Mouse (Mus musculus) stomach, embryonic 15.5 days (tissue): Measurements from ENCODE around the gene Rec8. TPM values are rescaled to one million over a fixed set of nuclear protein-coding genes. Genes with fewer than 3 reads are reported as not detected.
A peak's percentile ranks its signal among the peaks of the same experiment; 100 is the strongest.

Experiments used
- ATAC-seq: fragments of 200-750 bp; cut with Nextera tagmentation; 2 replicates; pipeline ENCODE4 v1.8.0; 2017; ENCODE audit warnings: low read depth, moderate number of reproducible peaks, moderate TSS enrichment; ENCODE audit not compliant: insufficient read depth, low FRiP score
- H3K27ac ChIP-seq: fragments of 300-500 bp; sonication (generic); 2 replicates; pipeline ENCODE4 v1.5.1; 2015; ENCODE audit warnings: mild to moderate bottlenecking, inconsistent platforms
- H3K27me3 ChIP-seq: fragments of 300-500 bp; sonication (generic); replicated peaks from 2 replicates; pipeline ENCODE4 v1.6.1; 2015; ENCODE audit warnings: inconsistent platforms
- H3K36me3 ChIP-seq: fragments of 300-500 bp; sonication (generic); 2 replicates; pipeline ENCODE4 v1.6.1; 2015; ENCODE audit warnings: inconsistent platforms
- H3K4me1 ChIP-seq: fragments of 300-500 bp; sonication (generic); 2 replicates; pipeline ENCODE4 v1.6.1; 2015; ENCODE audit warnings: inconsistent platforms
- H3K4me2 ChIP-seq: fragments of 300-500 bp; sonication (generic); 2 replicates; pipeline ENCODE4 v1.6.1; 2015; ENCODE audit warnings: mild to moderate bottlenecking, inconsistent platforms
- H3K4me3 ChIP-seq: fragments of 300-500 bp; sonication (generic); replicated peaks from 2 replicates; pipeline ENCODE4 v1.5.1; 2015; ENCODE audit warnings: inconsistent platforms
- H3K9ac ChIP-seq: fragments of 300-500 bp; sonication (generic); 2 replicates; pipeline ENCODE4 v1.6.1; 2015; ENCODE audit warnings: inconsistent platforms
- H3K9me3 ChIP-seq: fragments of 300-500 bp; sonication (generic); 2 replicates; pipeline ENCODE4 v1.6.1; 2016; ENCODE audit warnings: inconsistent platforms
- WGBS: fragments of 180-500 bp; shearing (Covaris S2); methylation state at CpG from one replicate; pipeline ENCODE4 v1.1.7; 2015; 5-methylcytosine and 5-hydroxymethylcytosine counted together
- polyA plus RNA-seq: library from polyadenylated mRNA; unstranded; fragments of >200 nt; fragmentation: Nextera tagmentation; extraction: Ambion mirVana; gene quantifications from 2 replicates; pipeline ENCODE4 v1.2.1, GENCODE M21; 2015

Rec8 gene
- polyA plus RNA-seq, 1 experiment from 2014 or later: 9.2 TPM

GRCm38 (mm10) chr14:55616844-55617243 is 993 bp upstream of the Rec8 start:
- H3K4me3 ChIP-seq: no peak overlapping the region
- 83% methylated on average over 2 of the region's 2 CpGs for WGBS
- no peak overlapping the region for H3K4me2 ChIP-seq
- H3K36me3 ChIP-seq: no peaks in the 10 kb centered on the region
- H3K9me3 ChIP-seq: no peaks in the 10 kb centered on the region
- no peak overlapping the region for H3K27ac ChIP-seq
- H3K27me3 ChIP-seq: no peaks in the 10 kb centered on the region
- no peak overlapping the region for H3K9ac ChIP-seq
- ATAC-seq: no peak
- H3K4me1 ChIP-seq: peaks cover 10% of the 10 kb centered on the region

GRCm38 (mm10) chr14:55618486-55619195 is 804 bp downstream of the Rec8 start:
- H3K27ac ChIP-seq: no peak overlapping the region
- 32% methylated on average over 22 of the region's 22 CpGs for WGBS
- no peaks in the 10 kb centered on the region for H3K9me3 ChIP-seq
- H3K9ac ChIP-seq: no peak overlapping the region
- no peaks in the 10 kb centered on the region for H3K27me3 ChIP-seq
- H3K36me3 ChIP-seq: no peaks in the 10 kb centered on the region
- peak overlapping the region; percentile 50 for H3K4me2 ChIP-seq
- peaks cover 10% of the 10 kb centered on the region for H3K4me1 ChIP-seq
- ATAC-seq: no peak
- peak overlapping the region; percentile 26 for H3K4me3 ChIP-seq

- H3K4me2 ChIP-seq: no peak overlapping the region
- H3K9ac ChIP-seq: no peak overlapping the region
- no peaks in the 10 kb centered on the region for H3K9me3 ChIP-seq
- no peaks in the 10 kb centered on the region for H3K27me3 ChIP-seq
- no peak for ATAC-seq
- no peak overlapping the region for H3K27ac ChIP-seq
- H3K4me3 ChIP-seq: no peak overlapping the region
- H3K36me3 ChIP-seq: peaks cover 71% of the 10 kb centered on the region
- 84% methylated on average over 27 of the region's 27 CpGs for WGBS
- H3K4me1 ChIP-seq: no peaks in the 10 kb centered on the region
Observed at GRCm38 (mm10) chr14:55628077-55628827, 10.4 kb downstream of the Rec8 start.

- Histone ChIP-seq H3K4me1 (peaks cover 4% of the 10 kb centered on the region; the same call in 1 of the 2 replicates), H3K36me3 (peaks cover 80% of the 10 kb centered on the region)
- no peak for ATAC-seq
Observed at GRCm38 (mm10) chr14:55629312-55629711, 11.5 kb downstream of the Rec8 start.

GRCm38 (mm10) chr14:55634874-55635522 is 17.2 kb downstream of the Rec8 start:
- no peaks in the 10 kb centered on the region for H3K27me3 ChIP-seq
- peak; percentile 20; the same call in 1 of the 2 replicates for ATAC-seq
- peak overlapping the region; percentile 83 for H3K4me2 ChIP-seq
- peak overlapping the region; percentile 74 for H3K4me3 ChIP-seq
- H3K4me1 ChIP-seq: peaks cover 9% of the 10 kb centered on the region; the same call in 1 of the 2 replicates
- whole genome bisulfite sequencing: 3% methylated on average over 23 of the region's 23 CpGs
- peak overlapping the region; percentile 67 for H3K27ac ChIP-seq
- H3K9me3 ChIP-seq: no peaks in the 10 kb centered on the region
- H3K9ac ChIP-seq: peak overlapping the region; percentile 49
- H3K36me3 ChIP-seq: peaks cover 58% of the 10 kb centered on the region

More at GRCm38 (mm10) chr14:55629312-55629711, 11.5 kb downstream of the Rec8 start:
- no peaks in the 10 kb centered on the region for H3K27me3 ChIP-seq
- H3K4me2 ChIP-seq: no peak overlapping the region
- WGBS: 61% methylated on average over 5 of the region's 5 CpGs
- H3K9me3 ChIP-seq: no peaks in the 10 kb centered on the region
- H3K27ac ChIP-seq: no peak overlapping the region
- no peak overlapping the region for H3K9ac ChIP-seq
- H3K4me3 ChIP-seq: no peak overlapping the region

- Histone ChIP-seq H3K9me3 (no peaks in the 10 kb centered on the region), H3K4me1 (peaks cover 9% of the 10 kb centered on the region; the same call in 1 of the 2 replicates), H3K27me3 (no peaks in the 10 kb centered on the region), H3K36me3 (peaks cover 57% of the 10 kb centered on the region), H3K27ac (peak within 1 kb of the TSS; percentile 67), H3K4me2 (peak within 1 kb of the TSS; percentile 83), H3K9ac (peak within 1 kb of the TSS; percentile 49), H3K4me3 (peak within 1 kb of the TSS; percentile 74)
- peak; percentile 85 for ATAC-seq
- WGBS: 1% methylated on average over 33 of the region's 33 CpGs
Observed at GRCm38 (mm10) chr14:55635523-55636007, 17.7 kb downstream of the Rec8 start, which contains the start of gene Ipo4. Gene Ipo4 (minus strand): TSS chr14:55635957.

- WGBS: 92% methylated on average over 9 of the region's 9 CpGs
- Histone ChIP-seq H3K27ac (no peak within 1 kb of the TSS), H3K4me1 (peaks cover 18% of the 10 kb centered on the region; the same call in 1 of the 2 replicates), H3K9me3 (no peaks in the 10 kb centered on the region), H3K36me3 (peaks cover 46% of the 10 kb centered on the region), H3K4me3 (no peak within 1 kb of the TSS), H3K9ac (no peak within 1 kb of the TSS), H3K4me2 (no peak within 1 kb of the TSS), H3K27me3 (no peaks in the 10 kb centered on the region)
- ATAC-seq: no peak
Observed at GRCm38 (mm10) chr14:55637795-55638194, 20.0 kb downstream of the Rec8 start, which contains the start of gene Gm49378. Gene Gm49378 (minus strand): TSS chr14:55637895.

GRCm38 (mm10) chr14:55640816-55641215 is 23.0 kb downstream of the Rec8 start:
- 96% methylated on average over 14 of the region's 14 CpGs for WGBS
- Histone ChIP-seq H3K27me3 (no peaks in the 10 kb centered on the region), H3K4me2 (no peak overlapping the region), H3K27ac (no peak overlapping the region), H3K9me3 (no peaks in the 10 kb centered on the region), H3K9ac (no peak overlapping the region), H3K4me3 (no peak overlapping the region), H3K36me3 (peaks cover 31% of the 10 kb centered on the region; the same call in 1 of the 2 replicates), H3K4me1 (peaks cover 20% of the 10 kb centered on the region)
- ATAC-seq: no peak

- Histone ChIP-seq H3K4me2 (no peak overlapping the region), H3K27me3 (no peaks in the 10 kb centered on the region), H3K27ac (no peak overlapping the region), H3K4me3 (no peak overlapping the region), H3K9me3 (no peaks in the 10 kb centered on the region), H3K36me3 (peaks cover 31% of the 10 kb centered on the region; the same call in 1 of the 2 replicates), H3K9ac (no peak overlapping the region), H3K4me1 (peaks cover 20% of the 10 kb centered on the region)
- WGBS: 92% methylated on average over 13 of the region's 13 CpGs
- ATAC-seq: no peak
Observed at GRCm38 (mm10) chr14:55641291-55641690, 23.5 kb downstream of the Rec8 start.

- WGBS: 19% methylated on average over 8 of the region's 8 CpGs
- Histone ChIP-seq H3K9ac (peak overlapping the region; percentile 99), H3K27ac (peak overlapping the region; percentile 96), H3K4me1 (peaks cover 20% of the 10 kb centered on the region), H3K4me2 (peak overlapping the region; percentile 74), H3K9me3 (no peaks in the 10 kb centered on the region), H3K27me3 (no peaks in the 10 kb centered on the region), H3K36me3 (peaks cover 29% of the 10 kb centered on the region; the same call in 1 of the 2 replicates), H3K4me3 (peak overlapping the region; percentile 96)
- ATAC-seq: peak; percentile 7; the same call in 1 of the 2 replicates
Observed at GRCm38 (mm10) chr14:55642679-55643059, 24.8 kb downstream of the Rec8 start.

- Histone ChIP-seq H3K9ac (peak within 1 kb of the TSS; percentile 99), H3K4me3 (peak within 1 kb of the TSS; percentile 96), H3K27ac (peak within 1 kb of the TSS; percentile 96), H3K9me3 (no peaks in the 10 kb centered on the region), H3K27me3 (no peaks in the 10 kb centered on the region), H3K4me2 (peak within 1 kb of the TSS; percentile 74), H3K4me1 (peaks cover 20% of the 10 kb centered on the region), H3K36me3 (peaks cover 24% of the 10 kb centered on the region; the same call in 1 of the 2 replicates)
- WGBS: under 1% methylated on average over 89 of the region's 89 CpGs
- peak; percentile 82 for ATAC-seq
Observed at GRCm38 (mm10) chr14:55643060-55643907, 25.4 kb downstream of the Rec8 start, which contains the start of gene Tm9sf1. Gene Tm9sf1 (minus strand): TSS chr14:55643806.
